Mouse (Mus musculus) layer of hippocampus, adult 2 months (tissue): ENCODE measurements around the gene Prr23a2. TPM values are rescaled to one million over a fixed set of nuclear protein-coding genes. Genes with fewer than 3 reads are reported as not detected.

Source experiments
- DNase-seq, 2 experiments: peaks; one replicate each; pipeline ENCODE4 v3.0.0; 2022; ENCODE audit warnings: low spot score in 2 of 2
- H3K27ac ChIP-seq: fragments of 200-600 bp; 2 replicates; pipeline ENCODE4 v1.8.1; 2022
- H3K4me3 ChIP-seq: fragments of 200-600 bp; 2 replicates; pipeline ENCODE4 v1.8.1; 2022; ENCODE audit warnings: mild to moderate bottlenecking
- CTCF ChIP-seq: fragments of 200-600 bp; conservative IDR thresholded peaks from 2 replicates; pipeline ENCODE4 v1.8.1; 2022; ENCODE audit warnings: antibody characterized with exemption, mild to moderate bottlenecking, moderate library complexity
- total RNA-seq, 2 experiments: library from RNA; stranded (reverse); gene quantifications; 2 replicates each; pipeline ENCODE4 v1.2.3; 2021

The Prr23a2 gene
- total RNA-seq, 2 experiments from 2014 or later: not detected

DNA sequence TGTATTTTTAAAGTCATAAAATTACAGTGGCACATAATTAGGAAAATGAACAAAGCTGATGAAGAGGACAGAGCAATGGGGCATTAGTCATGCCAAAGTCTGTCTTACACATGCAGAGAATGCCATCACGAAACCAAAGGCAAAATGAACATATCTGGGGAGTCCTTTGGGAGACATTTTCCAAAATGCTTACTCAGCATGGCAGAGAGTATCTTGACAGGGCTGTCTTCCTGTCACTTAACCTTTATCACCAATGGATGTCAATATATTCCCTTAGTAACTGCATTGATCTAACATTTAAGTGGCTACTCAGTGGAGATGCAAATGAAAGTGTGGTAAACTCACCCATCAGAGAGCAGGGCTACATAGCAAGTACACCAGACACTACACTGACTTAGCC lies 45.2 kb downstream of the Prr23a2 start:
- no peak for DNase-seq
- H3K27ac ChIP-seq: no peak overlapping the region
- no peak overlapping the region for H3K4me3 ChIP-seq
- no peak for TF ChIP-seq CTCF

DNA sequence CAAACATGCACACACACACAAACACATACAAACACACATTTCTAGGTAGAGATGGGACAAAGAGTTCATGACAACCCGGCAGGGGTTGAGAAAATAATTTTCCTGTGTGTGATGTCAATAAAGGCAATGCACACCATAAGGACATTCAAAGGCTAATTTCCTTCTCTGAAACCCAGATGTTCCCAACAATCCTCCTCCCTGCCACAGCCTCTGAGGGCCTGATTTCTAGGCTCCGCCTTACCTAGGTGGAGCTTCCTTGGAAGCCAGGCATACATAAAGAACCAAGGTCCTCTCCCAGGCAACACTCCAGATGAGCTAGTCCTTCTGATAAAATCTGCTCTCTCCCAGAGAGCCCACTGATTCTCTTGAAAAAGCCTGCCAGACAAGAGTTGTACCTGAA lies 46.5 kb downstream of the Prr23a2 start, which contains the start of gene 7420426K07Rik:
Gene 7420426K07Rik (plus strand): TSS at position 301 of the 400 bp plus-strand sequence.
- DNase-seq: no peak
- Histone ChIP-seq H3K27ac (no peak within 1 kb of the TSS), H3K4me3 (no peak within 1 kb of the TSS)
- no peak for TF ChIP-seq CTCF

Other genes with a start within 250 kb of the Prr23a2 start
- gene Prr23a1, start 14.0 kb upstream of the Prr23a2 start, total RNA-seq: not detected
- not detected for gene Prr23a3, start 8.3 kb downstream of the Prr23a2 start, total RNA-seq
- not detected for gene 7420426K07Rik, start 46.6 kb downstream of the Prr23a2 start, total RNA-seq
- gene Foxl2, start 98.8 kb downstream of the Prr23a2 start, total RNA-seq: 1 to 10 TPM in 1 of 2 experiments, under 1 TPM in 1; 0.92 to 1.0 TPM
- gene Faim, start 129.9 kb downstream of the Prr23a2 start, total RNA-seq: 10 to 100 TPM; 60.0 to 61.1 TPM
- gene Gm1123, start 179.2 kb downstream of the Prr23a2 start, total RNA-seq: under 1 TPM; 0.22 to 0.38 TPM